Mouse (Mus musculus): ENCODE results near the gene Plagl1. TPM values are rescaled to one million over a fixed set of nuclear protein-coding genes. Genes with fewer than 3 reads are reported as not detected.
A peak's percentile ranks its signal among the peaks of the same experiment; 100 is the strongest.

Plagl1 gene
- polyA plus RNA-seq, 1 experiment from 2014 or later: 466 TPM

- H3K36me3 ChIP-seq (ENCODE audit: control insufficient read depth, insufficient read depth, low read length): peaks cover 46% of the 10 kb centered on the region
- no peaks in the 10 kb centered on the region for H3K9me3 ChIP-seq (ENCODE audit: control insufficient read depth, low read depth, low read length)
- 55% methylated on average over 7 of the region's 7 CpGs for WGBS
- peaks cover 6% of the 10 kb centered on the region; the same call in 1 of the 2 replicates for H3K4me1 ChIP-seq (ENCODE audit: control insufficient read depth, insufficient read depth, low read length)
- H3K4me2 ChIP-seq (replicated peaks; ENCODE audit: low read depth, low read length): no peak within 1 kb of the TSS
- H3K9ac ChIP-seq (replicated peaks; ENCODE audit: low read depth, low read length): no peak within 1 kb of the TSS
- no peak within 1 kb of the TSS for H3K4me3 ChIP-seq (ENCODE audit: low read depth, low read length)
- peak within 1 kb of the TSS; percentile 63 for H3K27ac ChIP-seq (ENCODE audit: low read length)
- H3K27me3 ChIP-seq (ENCODE audit: control insufficient read depth, insufficient read depth, low read length): no peaks in the 10 kb centered on the region
- ATAC-seq (ENCODE audit: insufficient number of reproducible peaks, insufficient read depth, low FRiP score, low read depth): no peak
Observed at GRCm38 (mm10) chr10:13177973-13178624, 117.8 kb downstream of the Plagl1 start, which contains the start of gene Zc2hc1b. Gene Zc2hc1b, minus strand, starts transcription at chr10:13178023.

GRCm38 (mm10) chr10:13180211-13180610 lies 119.9 kb downstream of the Plagl1 start:
- no peak overlapping the region for H3K4me2 ChIP-seq (replicated peaks; ENCODE audit: low read depth, low read length)
- no peaks in the 10 kb centered on the region for H3K27me3 ChIP-seq (ENCODE audit: control insufficient read depth, insufficient read depth, low read length)
- peak overlapping the region; percentile 55; the same call in 1 of the 2 replicates for H3K27ac ChIP-seq (ENCODE audit: low read length)
- 0 out of 2 replicates have a peak, but pooled peaks cover 3% of the 10 kb centered on the region for H3K4me1 ChIP-seq (ENCODE audit: control insufficient read depth, insufficient read depth, low read length)
- H3K9ac ChIP-seq (replicated peaks; ENCODE audit: low read depth, low read length): no peak overlapping the region
- H3K4me3 ChIP-seq (ENCODE audit: low read depth, low read length): no peak overlapping the region
- no peak for ATAC-seq (ENCODE audit: insufficient number of reproducible peaks, insufficient read depth, low FRiP score, low read depth)
- WGBS: 64% methylated on average over 7 of the region's 7 CpGs
- H3K36me3 ChIP-seq (ENCODE audit: control insufficient read depth, insufficient read depth, low read length): peaks cover 52% of the 10 kb centered on the region
- H3K9me3 ChIP-seq (ENCODE audit: control insufficient read depth, low read depth, low read length): no peaks in the 10 kb centered on the region

Other genes starting within 250 kb of the Plagl1 start
- 90.3 and 91.0 TPM in 2 replicates for gene Utrn, start 191.1 kb upstream of the Plagl1 start, polyA plus RNA-seq (2014; fragmentation: Nextera tagmentation; extraction: Ambion mirVana)
- 4.0 and 4.8 TPM in 2 replicates for gene Stx11, start 96.2 kb upstream of the Plagl1 start, polyA plus RNA-seq (2014; fragmentation: Nextera tagmentation; extraction: Ambion mirVana)
- gene Sf3b5, start 55.2 kb upstream of the Plagl1 start, polyA plus RNA-seq (2014; fragmentation: Nextera tagmentation; extraction: Ambion mirVana): 45.9 and 47.4 TPM in 2 replicates
- not detected in 2 replicates for gene Zc2hc1b, start 117.5 kb downstream of the Plagl1 start, polyA plus RNA-seq (2014; fragmentation: Nextera tagmentation; extraction: Ambion mirVana)
- gene Ltv1, start 132.7 kb downstream of the Plagl1 start, polyA plus RNA-seq (2014; fragmentation: Nextera tagmentation; extraction: Ambion mirVana): 75.6 and 80.2 TPM in 2 replicates